Mouse (Mus musculus) c-Kit-negative CD71-positive TER-119-positive erythroid progenitor cells, embryonic 14.5 days (primary cell): ENCODE measurements around the gene Rngtt.

Source experiments
- DNase-seq: peaks from one replicate; pipeline ENCODE4 v3.0.0-alpha.2; 2013; ENCODE audit warnings: low read depth, low spot score

Gene Rngtt

GRCm38 (mm10) chr4:33514108-33515000 lies 204.2 kb downstream of the Rngtt start:
- DNase-seq, result no peak

GRCm38 (mm10) chr4:33520196-33520595 lies 210.1 kb downstream of the Rngtt start:
- no peak for DNase-seq

GRCm38 (mm10) chr4:33520938-33521337 lies 210.8 kb downstream of the Rngtt start:
- DNase-seq, result no peak

GRCm38 (mm10) chr4:33523774-33524173 lies 213.7 kb downstream of the Rngtt start:
- DNase-seq, result no peak

- DNase-seq, result no peak
Measured at GRCm38 (mm10) chr4:33524481-33525141, 214.5 kb downstream of the Rngtt start.

GRCm38 (mm10) chr4:33525272-33525671 lies 215.2 kb downstream of the Rngtt start:
- DNase-seq, result no peak

- no peak for DNase-seq
Measured at GRCm38 (mm10) chr4:33526092-33526491, 216.0 kb downstream of the Rngtt start.

GRCm38 (mm10) chr4:33526675-33527074 lies 216.6 kb downstream of the Rngtt start:
- no peak for DNase-seq

GRCm38 (mm10) chr4:33532596-33532995 lies 222.5 kb downstream of the Rngtt start:
- no peak for DNase-seq

- no peak for DNase-seq
Measured at GRCm38 (mm10) chr4:33544755-33545576, 234.9 kb downstream of the Rngtt start.

GRCm38 (mm10) chr4:33545577-33545879 lies 235.4 kb downstream of the Rngtt start:
- no peak for DNase-seq

GRCm38 (mm10) chr4:33546278-33546677 lies 236.2 kb downstream of the Rngtt start:
- DNase-seq, result no peak

GRCm38 (mm10) chr4:33547315-33547929 lies 237.3 kb downstream of the Rngtt start:
- DNase-seq, result no peak

- DNase-seq, result no peak
Measured at GRCm38 (mm10) chr4:33549606-33550005, 239.5 kb downstream of the Rngtt start.
